Mouse (Mus musculus): Measurements from ENCODE around the gene Gm26938.

GRCm38 (mm10) chr5:139758096-139758495 lies 68.1 kb downstream of the Gm26938 start:
- TF ChIP-seq CTCF (IDR thresholded peaks at IDR 0.05; ENCODE audit: low read depth) = no peak
- TF ChIP-seq EP300 (IDR thresholded peaks at IDR 0.05; ENCODE audit: low read depth) = no peak
